Mouse (Mus musculus): ENCODE results near the gene Cybrd1.

Gene Cybrd1

GRCm38 (mm10) chr2:71117797-71118708 is at the start of gene Cybrd1:
Gene Cybrd1 (plus strand): TSS chr2:71117923.
- DNase-seq (ENCODE audit: low read depth, low spot score) = no peak

GRCm38 (mm10) chr2:71071601-71072000 is 46.1 kb upstream of the Cybrd1 start:
- DNase-seq (ENCODE audit: low read depth, low spot score) = no peak

GRCm38 (mm10) chr2:71073330-71073729 is 44.4 kb upstream of the Cybrd1 start:
- no peak for DNase-seq (ENCODE audit: low read depth, low spot score)

- no peak for DNase-seq (ENCODE audit: low read depth, low spot score)
Observed at GRCm38 (mm10) chr2:71073828-71074227, 43.9 kb upstream of the Cybrd1 start.

GRCm38 (mm10) chr2:71082416-71082815 is 35.3 kb upstream of the Cybrd1 start:
- no peak for DNase-seq (ENCODE audit: low read depth, low spot score)

- no peak for DNase-seq (ENCODE audit: low read depth, low spot score)
Observed at GRCm38 (mm10) chr2:71083454-71084193, 34.1 kb upstream of the Cybrd1 start.

- DNase-seq (ENCODE audit: low read depth, low spot score) = no peak
Observed at GRCm38 (mm10) chr2:71089766-71090165, 28.0 kb upstream of the Cybrd1 start.

GRCm38 (mm10) chr2:71090660-71091445 is 26.9 kb upstream of the Cybrd1 start:
- no peak for DNase-seq (ENCODE audit: low read depth, low spot score)

GRCm38 (mm10) chr2:71096170-71096569 is 21.6 kb upstream of the Cybrd1 start:
- DNase-seq (ENCODE audit: low read depth, low spot score) = no peak

GRCm38 (mm10) chr2:71102621-71103291 is 15.0 kb upstream of the Cybrd1 start:
- no peak for DNase-seq (ENCODE audit: low read depth, low spot score)

GRCm38 (mm10) chr2:71103292-71103680 is 14.4 kb upstream of the Cybrd1 start:
- DNase-seq (ENCODE audit: low read depth, low spot score) = no peak

- no peak for DNase-seq (ENCODE audit: low read depth, low spot score)
Observed at GRCm38 (mm10) chr2:71104696-71105095, 13.0 kb upstream of the Cybrd1 start.

- DNase-seq (ENCODE audit: low read depth, low spot score) = no peak
Observed at GRCm38 (mm10) chr2:71105469-71106215, 12.1 kb upstream of the Cybrd1 start.

- DNase-seq (ENCODE audit: low read depth, low spot score) = no peak
Observed at GRCm38 (mm10) chr2:71107225-71107624, 10.5 kb upstream of the Cybrd1 start.

- no peak for DNase-seq (ENCODE audit: low read depth, low spot score)
Observed at GRCm38 (mm10) chr2:71108541-71108940, 9.2 kb upstream of the Cybrd1 start.

GRCm38 (mm10) chr2:71113489-71114171 is 4.1 kb upstream of the Cybrd1 start:
- DNase-seq (ENCODE audit: low read depth, low spot score) = no peak

- DNase-seq (ENCODE audit: low read depth, low spot score) = no peak
Observed at GRCm38 (mm10) chr2:71116151-71116550, 1.6 kb upstream of the Cybrd1 start.

- DNase-seq (ENCODE audit: low read depth, low spot score) = no peak
Observed at GRCm38 (mm10) chr2:71120844-71121243, 3.1 kb downstream of the Cybrd1 start.

- no peak for DNase-seq (ENCODE audit: low read depth, low spot score)
Observed at GRCm38 (mm10) chr2:71121406-71121805, 3.7 kb downstream of the Cybrd1 start.
